In the genomic region with DNA sequence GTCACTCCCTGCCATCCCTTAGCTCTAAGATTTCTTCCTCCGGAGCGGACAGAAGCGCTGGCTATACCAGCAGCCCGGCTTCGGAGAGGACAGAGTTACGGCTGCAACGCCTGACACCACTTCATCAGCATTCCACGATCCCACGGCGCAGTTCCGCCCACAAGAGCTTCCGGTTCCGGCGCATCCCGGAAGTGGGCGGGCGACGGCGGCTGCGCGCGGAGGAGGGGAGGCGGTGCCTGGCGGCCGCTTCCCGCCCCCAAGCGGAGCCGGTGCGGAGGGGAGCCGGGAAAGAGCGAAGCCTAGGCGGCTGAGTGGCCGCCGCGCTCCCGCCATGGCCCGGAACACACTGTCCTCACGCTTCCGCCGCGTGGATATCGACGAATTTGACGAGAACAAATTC, we compare ENCODE assay signal across 8 mouse cellular contexts. TPM values are rescaled to one million over a fixed set of nuclear protein-coding genes. Genes with fewer than 3 reads are reported as not detected.
A peak's percentile ranks its signal among the peaks of the same experiment; 100 is the strongest.
DNase-seq lines count a peak whose midpoint lies in the region.

No protein-coding gene starts in this region.

- H3K9me3 ChIP-seq in megakaryocyte, embryonic 14.5 days: no peaks in the 10 kb centered on the region

- no peaks in the 10 kb centered on the region for H3K27me3 ChIP-seq in megakaryocyte, embryonic 14.5 days (replicated peaks)

- peaks cover 39% of the 10 kb centered on the region for H3K36me3 ChIP-seq in megakaryocyte, embryonic 14.5 days (replicated peaks; ENCODE audit: low read length)

- peak; percentile 97 to 98 for DNase-seq in adrenal gland, adult (ENCODE audit: inconsistent age in 2 of 2, low spot score in 1 of 2)
- DNase-seq in embryo, embryonic 10 days (ENCODE audit: low spot score): peak; percentile 95
- DNase-seq in gastrocnemius, postnatal 10 days: peak; percentile 95
- DNase-seq in induced T-regulatory cell, adult 2 months (ENCODE audit: low read depth): peak; percentile 96
- DNase-seq in left cerebral cortex, adult 9 months (ENCODE audit: low spot score in 2 of 2): peak; percentile 80 to 93
- DNase-seq in right cerebral cortex, adult 2 months (ENCODE audit: low spot score in 2 of 2): peak; percentile 94 to 95
- peak; percentile 80 for DNase-seq in urinary bladder, postnatal 10 days (ENCODE audit: low spot score)

- peak overlapping the region; percentile 97 for H3K4me3 ChIP-seq in megakaryocyte, embryonic 14.5 days (replicated peaks)

- peaks cover 77% of the 10 kb centered on the region for H3K4me1 ChIP-seq in megakaryocyte, embryonic 14.5 days

RNA-seq across cellular contexts. Expression of gene Rpl35, which starts 2.4 kb away (rescaled TPM):
- total RNA-seq in gastrocnemius, postnatal 10 days (2021): 100 to 1,000 TPM; 428 to 441 TPM
- 34.1 and 180 TPM in 2 replicates for polyA plus RNA-seq in megakaryocyte, embryonic 14.5 days (2012; ENCODE audit: insufficient read depth, low replicate concordance)

RNA-seq across cellular contexts. Expression of gene Arpc5l, which starts 2.7 kb away (rescaled TPM):
- 10 to 100 TPM; 53.5 to 55.3 TPM for total RNA-seq in gastrocnemius, postnatal 10 days (2021)
- 83.7 and 123 TPM in 2 replicates for polyA plus RNA-seq in megakaryocyte, embryonic 14.5 days (2012; ENCODE audit: insufficient read depth, low replicate concordance)

RNA-seq across cellular contexts. Expression of gene Wdr38, which starts 10.6 kb away (rescaled TPM):
- total RNA-seq in gastrocnemius, postnatal 10 days (2021): under 1 TPM; 0.09 to 0.18 TPM
- polyA plus RNA-seq in megakaryocyte, embryonic 14.5 days (2012; ENCODE audit: insufficient read depth, low replicate concordance): 0.44 TPM in 1 of 2 replicates, not detected in the other

RNA-seq across cellular contexts. Expression of gene Golga1, which starts 57.5 kb away (rescaled TPM):
- 10 to 100 TPM; 11.7 to 16.0 TPM for total RNA-seq in gastrocnemius, postnatal 10 days (2021)
- polyA plus RNA-seq in megakaryocyte, embryonic 14.5 days (2012; ENCODE audit: insufficient read depth, low replicate concordance): 0.32 TPM in 1 of 2 replicates, not detected in the other

Comparison
In these comparisons a context has a peak if more than half of its experiments do, and no peak if none do; other contexts are left out.
1. Peak in every context shown above with its lines: DNase-seq and H3K4me3 ChIP-seq.